Mouse (Mus musculus) retina, postnatal 1 day (tissue): ENCODE data around the gene Gp1bb.

ENCODE experiments used
- DNase-seq: peaks from one replicate; pipeline ENCODE4 v3.0.0-alpha.2; 2012

The Gp1bb gene

DNA sequence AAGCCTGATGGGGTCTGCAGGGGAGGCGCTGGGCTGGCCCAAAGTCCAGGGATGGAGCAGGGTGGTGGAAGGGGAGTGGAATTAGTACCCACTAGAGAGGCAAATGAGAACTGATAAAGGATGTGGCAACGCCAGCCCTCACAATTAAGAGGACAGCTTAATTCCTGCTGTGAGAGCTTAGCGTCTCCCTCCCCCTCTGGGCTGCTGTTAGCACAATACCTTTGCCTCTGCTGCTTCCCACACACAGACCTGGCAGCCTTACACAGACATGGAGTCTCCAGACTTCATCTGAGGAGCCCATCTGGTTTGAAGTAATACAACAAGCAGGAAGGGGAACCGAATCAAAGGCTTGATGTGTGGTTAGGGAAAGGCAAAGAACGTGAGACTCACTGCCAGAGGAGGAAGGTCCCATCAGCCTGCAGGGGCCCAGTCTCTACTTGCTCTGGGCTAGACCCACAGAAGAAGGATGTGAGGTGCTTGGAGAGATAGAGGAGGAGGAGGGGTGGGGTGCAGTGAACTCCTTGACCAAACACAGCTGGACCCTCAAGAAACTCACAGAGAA is 44.5 kb downstream of the Gp1bb start:
- DNase-seq = peak; percentile 37

DNA sequence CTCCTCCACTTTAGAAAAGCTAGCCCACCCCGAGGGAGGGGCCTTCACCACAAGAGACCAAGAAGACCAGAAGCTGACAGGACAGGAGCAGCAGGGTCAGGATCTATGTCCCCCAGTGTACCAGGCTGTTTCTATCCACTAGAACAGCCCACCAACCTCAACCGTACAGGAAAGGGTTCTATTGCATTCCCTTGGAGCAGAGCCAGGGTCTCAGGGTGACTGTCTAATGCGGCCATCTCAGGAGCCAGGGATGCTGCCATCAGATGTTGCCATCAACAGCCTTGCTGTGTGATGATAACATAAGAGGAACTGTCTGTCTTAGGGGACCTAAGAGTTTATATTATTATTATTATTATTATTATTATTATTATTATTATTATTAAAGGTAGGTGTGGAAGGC is 45.1 kb downstream of the Gp1bb start:
- DNase-seq = no peak

- no peak for DNase-seq
Measured at GRCm38 (mm10) chr16:18574196-18574595, 48.0 kb downstream of the Gp1bb start.
